Mouse (Mus musculus) adrenal gland, adult 18-20 months (tissue): ENCODE results near the gene Cd200. TPM values are rescaled to one million over a fixed set of nuclear protein-coding genes. Genes with fewer than 3 reads are reported as not detected.
"Not testable (repeated sequence)": the region's sequence is repeated elsewhere in the genome, so short reads cannot be mapped to it uniquely, and the experiment has no call there.

ENCODE experiments used
- DNase-seq, 2 experiments: peaks; one replicate each; pipeline ENCODE4 v3.0.0; 2021 to 2022; ENCODE audit warnings: low spot score in 2 of 2
- total RNA-seq, 2 experiments: library from RNA; stranded (reverse); gene quantifications; 1 replicate in 1 of 2; 2 replicates in 1 of 2; pipeline ENCODE4 v1.2.3; 2021

The Cd200 gene
- total RNA-seq, 2 experiments from 2014 or later, result 58.9 to 64.8 TPM

DNA sequence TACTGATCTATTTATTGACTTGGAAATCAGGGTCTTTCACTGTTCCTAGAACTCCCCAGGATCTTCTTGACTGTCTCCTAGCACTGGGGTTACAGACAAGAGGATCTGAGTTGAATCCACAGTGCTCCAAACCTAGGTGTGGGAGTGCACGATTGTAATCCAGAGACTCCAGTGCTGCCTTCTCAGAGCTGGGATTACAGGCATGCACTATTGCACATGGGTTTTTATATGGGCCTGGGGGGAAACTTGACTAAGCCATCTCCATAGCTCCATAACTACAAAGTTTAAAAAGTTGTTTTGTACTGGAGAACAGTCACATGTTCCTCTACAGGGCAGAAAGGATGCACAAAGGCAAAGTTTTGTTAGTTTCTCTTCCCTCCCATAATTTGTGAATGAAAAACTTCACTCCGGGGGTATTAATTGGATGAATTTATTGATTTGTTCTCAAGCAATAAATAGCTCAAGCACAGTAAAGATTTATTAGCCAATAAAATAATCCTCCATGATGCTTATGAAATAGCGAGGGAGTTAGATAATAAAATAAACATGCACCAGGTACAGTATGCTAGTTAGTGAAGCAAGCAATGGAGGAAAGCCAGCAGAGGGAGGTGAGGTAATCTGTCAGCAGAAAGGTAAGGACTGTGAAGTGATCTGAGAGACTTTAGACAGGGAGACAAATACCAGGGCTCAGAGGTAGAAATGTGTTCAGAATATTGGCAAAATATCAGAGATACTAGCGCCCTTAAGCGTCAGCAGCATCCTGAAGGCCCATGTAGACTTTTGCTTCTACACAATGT, 30.5 kb downstream of the Cd200 start:
- DNase-seq, result no peak

- no peak for DNase-seq
Observed at GRCm38 (mm10) chr16:45377332-45377731, 31.5 kb downstream of the Cd200 start.

DNA sequence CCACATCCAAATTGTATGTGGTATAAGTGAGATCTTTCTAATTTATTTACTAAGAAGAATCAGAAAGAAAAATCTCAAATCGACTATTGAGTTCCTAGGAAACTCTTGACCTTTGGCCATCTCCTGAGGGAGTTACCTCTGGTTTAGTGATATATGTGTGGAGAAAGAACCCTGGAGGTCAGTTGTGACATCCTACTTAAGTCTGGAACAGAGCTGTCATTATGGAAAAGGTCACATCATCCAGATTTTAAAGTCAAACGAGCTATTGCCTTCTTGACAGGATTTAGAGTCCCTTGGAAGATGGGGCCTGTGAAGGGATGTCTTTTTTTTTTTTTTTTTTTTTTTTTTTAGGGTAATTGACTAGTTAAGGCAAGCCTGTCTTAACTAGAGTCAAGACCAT, 32.0 kb downstream of the Cd200 start:
- DNase-seq, result no peak

- DNase-seq, result no peak
Observed at GRCm38 (mm10) chr16:45376294-45376693, 32.6 kb downstream of the Cd200 start.

DNA sequence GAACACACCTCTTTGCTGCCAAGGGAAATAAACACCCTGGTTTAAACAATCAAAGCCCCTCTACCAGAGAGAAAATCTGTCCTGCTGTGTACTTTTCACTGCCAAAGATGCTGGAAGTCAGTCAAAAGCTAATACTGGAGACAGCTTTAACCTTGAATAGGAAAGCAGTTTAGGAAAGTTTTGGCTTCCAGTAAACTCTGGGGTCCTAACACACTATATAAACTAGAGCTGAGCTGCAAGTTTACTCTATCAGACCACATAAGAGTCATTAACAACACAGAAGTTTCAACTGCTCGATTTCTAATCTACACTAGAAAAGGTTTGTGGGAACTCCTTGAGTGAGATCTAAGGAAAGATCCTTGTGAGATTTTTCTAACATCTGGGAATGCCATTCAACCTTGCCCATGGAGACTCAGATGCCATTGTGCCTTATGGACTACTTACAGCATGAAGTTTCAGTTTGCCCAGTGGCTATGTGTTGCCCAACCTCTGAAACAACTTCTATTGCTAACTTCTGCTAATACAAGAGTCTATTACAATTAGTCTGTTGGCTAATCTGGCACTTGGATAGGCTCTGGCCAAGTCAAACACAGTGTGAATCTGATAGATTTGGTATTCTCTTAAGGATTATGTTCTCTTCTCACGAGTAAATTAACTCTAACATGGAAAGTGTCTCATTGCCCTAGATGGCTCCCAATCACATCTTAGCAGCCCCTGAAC, 33.2 kb downstream of the Cd200 start:
- no peak for DNase-seq

- no peak for DNase-seq
Observed at GRCm38 (mm10) chr16:45374074-45374473, 34.8 kb downstream of the Cd200 start.

DNA sequence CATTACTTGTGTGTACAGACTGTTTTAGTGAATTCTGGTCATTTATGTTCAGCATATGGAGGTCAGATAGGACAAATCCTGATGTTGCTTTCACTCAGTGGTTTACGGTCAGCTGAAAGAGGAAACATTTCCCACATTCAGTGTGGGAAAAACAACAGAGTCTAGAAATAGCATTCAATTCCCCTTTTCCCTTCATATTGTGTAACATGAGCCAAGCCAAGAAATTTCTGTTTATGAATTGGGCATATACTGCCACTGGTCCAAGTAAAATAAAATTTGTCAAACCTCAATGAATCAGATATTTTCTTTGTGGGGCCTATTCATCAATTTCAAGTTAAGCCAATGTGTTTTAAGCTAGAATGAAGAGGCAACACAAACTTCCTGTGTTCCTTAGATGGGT, 37.8 kb downstream of the Cd200 start:
- DNase-seq, result no peak

GRCm38 (mm10) chr16:45369285-45369965, 39.4 kb downstream of the Cd200 start:
- no peak for DNase-seq

GRCm38 (mm10) chr16:45366111-45366510, 42.7 kb downstream of the Cd200 start:
- no peak for DNase-seq

DNA sequence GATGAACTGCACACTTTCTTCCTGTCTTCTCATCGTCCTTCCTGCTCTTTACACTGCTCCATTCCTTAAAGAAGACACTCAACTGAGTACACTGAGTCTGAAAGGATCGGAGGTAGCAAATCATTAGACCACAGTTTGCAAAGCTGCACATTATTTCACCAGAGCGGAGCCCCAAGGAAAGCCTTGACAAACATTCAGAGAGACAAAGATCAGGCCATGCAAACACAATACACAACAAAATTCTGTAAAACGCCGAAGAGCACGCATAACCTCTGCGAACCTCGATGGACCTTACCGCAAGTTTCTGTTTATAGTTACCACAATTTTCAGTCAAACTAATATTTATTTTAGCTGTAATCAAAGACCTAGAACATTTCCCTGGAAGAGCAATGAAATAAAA, 43.5 kb downstream of the Cd200 start:
- DNase-seq, result no peak

GRCm38 (mm10) chr16:45364627-45365026, 44.2 kb downstream of the Cd200 start:
- DNase-seq, result no peak

DNA sequence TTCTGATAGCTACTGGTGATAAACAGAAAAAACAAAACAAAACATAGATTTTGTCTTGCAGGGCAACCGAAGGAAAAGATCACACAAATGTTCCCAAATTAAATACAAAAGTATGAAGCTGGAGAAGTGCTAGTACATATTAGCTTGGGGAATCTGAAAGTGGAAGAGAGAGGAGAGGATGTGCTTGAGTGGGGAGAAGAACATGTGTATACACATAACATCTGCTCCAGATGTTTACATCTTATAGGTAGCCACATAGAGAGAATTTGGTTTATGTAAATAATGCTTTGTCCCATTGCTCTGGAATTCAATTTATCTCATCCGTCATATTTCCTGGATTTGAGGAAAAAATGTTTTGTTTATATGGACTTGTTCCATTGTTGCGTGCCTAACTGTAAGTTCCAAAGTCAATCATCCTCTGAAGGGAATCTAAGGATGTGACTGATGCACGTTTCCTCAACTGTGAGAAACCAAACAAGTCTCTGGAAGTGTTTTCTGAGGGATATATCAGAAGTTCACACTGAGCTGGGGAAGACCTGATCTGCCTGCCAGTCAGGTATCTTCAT, 45.3 kb downstream of the Cd200 start:
- no peak for DNase-seq

DNA sequence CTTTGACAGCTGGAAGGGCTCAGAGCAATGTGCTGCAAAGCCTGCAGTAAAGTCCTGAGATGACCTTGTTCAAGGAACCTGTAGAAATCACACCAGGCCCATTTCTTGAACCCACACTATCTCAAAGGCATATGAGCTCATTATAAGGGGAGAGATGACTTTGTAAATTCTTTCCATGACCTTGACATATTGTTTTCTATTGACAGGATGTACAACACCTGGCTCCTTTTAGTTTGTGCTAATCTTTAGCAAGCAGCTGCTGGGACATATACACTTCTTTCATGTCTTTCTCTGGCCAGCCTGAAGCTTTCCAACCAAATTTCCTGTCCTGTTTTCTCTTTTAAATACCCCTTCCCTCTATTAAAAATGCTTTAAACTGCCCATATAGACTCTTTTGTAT, 47.4 kb downstream of the Cd200 start:
- DNase-seq, result no peak

- DNase-seq, result not testable (repeated sequence)
Observed at GRCm38 (mm10) chr16:45358441-45358840, 50.4 kb downstream of the Cd200 start.

- no peak for DNase-seq
Observed at GRCm38 (mm10) chr16:45357134-45357533, 51.7 kb downstream of the Cd200 start.

DNA sequence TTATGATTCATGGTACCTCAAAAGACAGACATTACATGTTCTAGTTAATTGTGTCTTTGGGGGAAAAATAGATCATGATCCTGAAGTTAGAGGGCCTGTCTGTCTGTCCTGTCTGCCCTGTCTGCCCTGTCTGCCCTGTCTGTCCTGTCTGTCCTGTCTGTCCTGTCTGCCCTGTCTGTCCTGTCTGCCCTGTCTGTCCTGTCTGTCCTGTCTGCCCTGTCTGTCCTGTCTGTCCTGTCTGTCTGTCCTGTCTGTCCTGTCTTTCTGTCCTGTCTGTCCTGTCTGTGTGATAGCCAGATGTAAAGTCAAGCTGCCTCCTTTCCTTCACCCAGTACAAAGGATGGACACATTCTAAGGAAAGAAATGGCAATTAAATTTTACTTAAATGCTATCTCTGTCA, 56.0 kb downstream of the Cd200 start:
- DNase-seq, result no peak

DNA sequence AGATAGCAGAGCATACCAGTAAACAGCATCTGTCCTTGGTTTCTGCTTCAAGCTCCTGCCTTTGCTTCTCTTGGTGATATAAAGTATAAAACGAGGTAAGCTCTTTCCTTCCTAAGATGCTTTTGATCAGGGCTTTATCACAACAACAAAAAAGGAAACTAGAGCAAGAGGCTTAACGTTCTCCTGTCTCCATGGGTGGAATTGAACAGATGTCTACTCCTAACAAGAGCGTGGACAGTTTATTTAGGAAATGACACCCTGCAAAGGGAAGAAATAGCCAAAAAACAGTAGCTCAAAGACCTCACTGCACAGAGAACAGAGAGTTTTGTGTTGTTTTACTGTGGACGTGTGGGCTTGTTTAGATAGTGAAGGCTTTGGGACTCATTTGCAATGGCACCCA, 58.1 kb downstream of the Cd200 start:
- no peak for DNase-seq

DNA sequence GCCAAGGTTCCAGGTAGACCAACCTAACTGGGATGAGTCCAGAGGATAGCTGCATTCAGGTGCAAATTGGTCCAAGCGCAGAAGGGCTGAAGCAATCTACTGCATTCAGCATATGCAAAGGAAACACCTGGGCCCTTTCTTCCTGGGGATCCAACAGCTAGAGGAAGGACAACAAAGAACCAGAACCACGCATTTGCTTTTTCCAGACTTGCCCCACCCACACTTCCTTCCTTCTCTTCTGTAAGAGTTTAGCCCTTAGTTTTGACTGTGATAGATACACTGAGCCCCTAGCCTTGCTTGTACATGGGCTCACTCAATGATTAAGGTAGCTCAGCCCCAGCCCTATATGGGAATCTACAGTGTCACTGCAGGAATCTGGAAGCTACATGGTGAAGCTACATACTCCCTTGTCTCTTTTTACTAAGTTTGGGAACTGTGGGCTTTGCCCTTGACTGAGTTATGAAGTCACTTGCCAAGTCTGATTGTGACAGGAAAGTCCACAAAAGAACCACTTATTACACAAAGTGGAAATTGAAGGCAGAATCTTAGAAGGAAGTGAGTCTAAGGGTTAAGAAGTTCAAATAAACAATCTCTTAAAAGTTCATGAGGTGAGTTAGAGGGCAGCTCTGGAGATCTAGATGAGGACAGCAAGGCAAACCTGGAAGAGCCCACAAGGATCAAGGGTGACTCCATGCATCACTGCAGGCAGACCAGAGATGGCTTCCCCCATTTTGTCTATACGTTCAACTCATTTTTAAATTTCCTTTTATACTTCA, 59.1 kb downstream of the Cd200 start:
- no peak for DNase-seq

- not testable (repeated sequence) for DNase-seq
Observed at GRCm38 (mm10) chr16:45348238-45348637, 60.6 kb downstream of the Cd200 start.

DNA sequence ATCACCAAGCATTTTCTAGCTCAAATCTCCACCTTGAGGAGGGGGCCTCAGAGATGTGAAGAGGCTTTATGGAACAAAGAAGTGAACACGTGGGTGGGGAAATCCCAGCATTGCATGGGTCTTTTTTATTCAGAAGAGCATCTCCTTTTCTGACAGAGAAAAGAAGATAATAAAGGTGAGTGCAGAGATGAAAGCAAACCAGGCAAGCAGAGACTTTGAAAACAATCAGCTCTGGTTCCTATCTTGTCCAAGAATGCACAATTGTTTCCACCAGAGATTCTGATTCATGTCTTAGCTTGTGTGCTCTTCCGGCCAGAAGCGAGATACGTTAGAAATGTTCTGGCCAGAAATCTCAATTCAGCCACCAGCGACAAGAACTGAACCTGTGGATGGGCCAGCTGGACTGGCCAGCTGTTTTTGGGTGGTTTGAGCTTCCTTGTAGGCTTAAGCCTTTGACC, 61.9 kb downstream of the Cd200 start:
- DNase-seq, result no peak

DNA sequence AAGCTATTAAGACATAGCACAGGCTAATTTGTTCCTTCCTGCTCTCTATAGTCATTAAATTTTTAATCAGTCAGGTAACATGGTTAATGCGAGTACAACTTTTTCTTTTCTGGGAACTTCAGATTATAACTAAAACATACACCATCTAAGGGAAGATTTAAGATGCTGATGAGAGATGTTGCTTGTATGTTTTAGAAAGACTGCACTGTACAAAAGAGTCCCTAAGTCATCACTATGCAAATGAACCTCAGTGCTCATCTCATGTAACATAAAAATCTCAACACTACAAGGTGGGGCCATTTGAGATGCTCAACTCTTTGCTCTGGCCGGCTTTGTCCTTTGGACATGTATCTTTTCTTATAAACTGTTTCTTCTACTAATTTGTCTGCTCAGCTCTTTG, 62.5 kb downstream of the Cd200 start:
- no peak for DNase-seq
